15 mouse cellular contexts compared by ENCODE assay signal in the genomic region with DNA sequence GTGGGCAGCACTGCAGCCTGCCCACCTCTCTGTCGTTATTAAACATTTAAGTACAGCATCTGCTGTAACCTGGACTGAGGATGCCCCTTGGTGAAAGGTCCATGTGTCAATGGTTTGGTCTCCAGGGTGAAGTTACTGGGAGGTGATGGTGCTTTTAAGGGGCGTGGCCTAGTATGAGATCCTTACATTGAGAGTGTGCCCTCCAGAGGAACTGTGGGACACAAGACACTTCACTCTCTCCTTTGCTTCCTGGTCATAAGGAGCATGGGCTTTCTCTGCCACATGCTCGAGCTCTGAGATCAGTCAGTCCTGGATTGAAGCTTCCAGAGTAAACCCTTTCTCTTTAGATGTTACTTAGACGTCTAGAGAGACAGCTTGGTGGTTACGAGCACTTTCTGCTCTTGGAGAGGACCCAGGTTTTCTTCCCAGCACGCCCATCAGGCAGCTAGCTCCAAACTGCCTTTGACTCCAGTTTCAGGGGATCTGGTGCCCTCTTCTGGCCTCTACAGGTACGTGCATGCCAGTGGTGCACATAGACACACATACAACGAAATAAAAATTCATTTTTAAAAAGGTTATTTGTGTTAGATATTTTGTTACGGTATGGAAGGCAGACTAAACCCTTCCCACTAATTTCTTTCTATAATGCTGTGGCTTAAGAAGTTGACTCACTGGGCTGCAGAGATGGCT. TPM values are rescaled to one million over a fixed set of nuclear protein-coding genes. Genes with fewer than 3 reads are reported as not detected.
A peak's percentile ranks its signal among the peaks of the same experiment; 100 is the strongest.
DNase-seq lines count a peak whose midpoint lies in the region; ATAC-seq and TF ChIP-seq lines count a peak whose summit lies in the region.
"Had no signal": no experiment of that assay in that cellular context is flagged by ENCODE, and none has a peak within 500 bp of the region (broad histone marks: within the 10 kb centered on the region; RNA-seq: fewer than 3 reads in every experiment).

No protein-coding gene starts in this region.

- WGBS in liver, postnatal 0 days (ENCODE audit: insufficient replicate concordance), result 84% methylated on average over 9 of the region's 9 CpGs
- WGBS in liver, embryonic 11.5 days, result 77% methylated on average over 9 of the region's 9 CpGs

- no peak overlapping the region for H3K4me3 ChIP-seq in gastrocnemius, adult 2 months
- H3K4me3 ChIP-seq in liver, postnatal 0 days (ENCODE audit: low read depth, low read length), result no peak overlapping the region
- no peak overlapping the region for H3K4me3 ChIP-seq in liver, embryonic 11.5 days (ENCODE audit: low read depth, low read length)
- H3K4me3 ChIP-seq in CH12.LX (replicated peaks in 1 of 3; ENCODE audit: low read depth in 2 of 3, low read length in 2 of 3, poor library complexity in 1 of 3), result no peak overlapping the region
- H3K4me3 ChIP-seq in cortical plate, adult 2 months (ENCODE audit: insufficient read depth, low read length), result no peak overlapping the region
- H3K4me3 ChIP-seq: embryonic facial prominence, embryonic 10.5 days had no signal

- H3K9ac ChIP-seq in liver, postnatal 0 days (replicated peaks), result no peak overlapping the region
- H3K9ac ChIP-seq in liver, embryonic 11.5 days (ENCODE audit: low read depth, low read length), result no peak overlapping the region
- H3K9ac ChIP-seq in CH12.LX (ENCODE audit: insufficient read depth, low read depth), result no peak overlapping the region

- TF ChIP-seq CTCF in gastrocnemius, adult 2 months (IDR thresholded peaks at IDR 0.05), result peak; percentile 52
- TF ChIP-seq CTCF in liver, postnatal 0 days (IDR thresholded peaks at IDR 0.05; ENCODE audit: low read depth), result peak; percentile 58
- TF ChIP-seq CTCF in CH12.LX (conservative IDR thresholded peaks at IDR 0.05 in 1 of 2, IDR thresholded peaks at IDR 0.05 in 1 of 2; ENCODE audit: low read depth in 2 of 2, low read length in 2 of 2), result peak; percentile 23 to 59; a peak in 2 of 4 replicates
- peak; percentile 27; the same call in 1 of the 2 replicates for TF ChIP-seq CTCF in cortical plate, adult 2 months (IDR thresholded peaks at IDR 0.05; ENCODE audit: extremely low read depth, insufficient read depth, low read length)

- peaks cover 3% of the 10 kb centered on the region for H3K4me1 ChIP-seq in liver, postnatal 0 days (ENCODE audit: insufficient read depth)
- H3K4me1 ChIP-seq in liver, embryonic 11.5 days (replicated peaks; ENCODE audit: control insufficient read depth, insufficient read depth, low read length), result no peaks in the 10 kb centered on the region; the same call in none of the 2 replicates
- peaks cover 32 to 43% of the 10 kb centered on the region in 2 experiments for H3K4me1 ChIP-seq in CH12.LX (ENCODE audit: control insufficient read depth in 1 of 2, insufficient read depth in 2 of 2)
- H3K4me1 ChIP-seq in cortical plate, adult 2 months (ENCODE audit: control insufficient read depth, insufficient read depth, low read length), result no peaks in the 10 kb centered on the region

- no peaks in the 10 kb centered on the region for H3K27me3 ChIP-seq in liver, postnatal 0 days (ENCODE audit: insufficient read depth, low read length)
- H3K27me3 ChIP-seq in liver, embryonic 11.5 days (replicated peaks; ENCODE audit: control insufficient read depth, insufficient read depth, low read length), result no peaks in the 10 kb centered on the region
- no peaks in the 10 kb centered on the region for H3K27me3 ChIP-seq in CH12.LX (replicated peaks)

- no peak for DNase-seq in gastrocnemius, adult 2 months
- no peak for DNase-seq in gastrocnemius, adult 18-20 months (ENCODE audit: low spot score)
- DNase-seq in liver, postnatal 0 days, result no peak
- DNase-seq in liver, embryonic 11.5 days (ENCODE audit: low spot score), result no peak
- no peak for DNase-seq in CH12.LX (ENCODE audit: extremely low read depth)
- DNase-seq in frontal cortex, postnatal 10 days (ENCODE audit: low spot score in 2 of 2), result no peak
- DNase-seq in cerebellum, adult 18-20 months, result no peak
- DNase-seq: adrenal gland, postnatal 10 days; cerebellum, adult 11 months; heart, postnatal 4 days; left cerebral cortex, postnatal 4 days; midbrain, embryonic 14.5 days had no signal

- peak; percentile 60 for TF ChIP-seq RAD21 in CH12.LX (IDR thresholded peaks at IDR 0.05; ENCODE audit: low read depth, low read length)

- TF ChIP-seq EP300 in liver, postnatal 0 days (IDR thresholded peaks at IDR 0.05; ENCODE audit: low read depth), result no peak
- TF ChIP-seq EP300 in CH12.LX (IDR thresholded peaks at IDR 0.05; ENCODE audit: low read length), result no peak

- intact Hi-C loops in gastrocnemius, adult 2 months (cut with DNase I), result no loop called here

- in situ Hi-C loops in CH12.LX (cut with MboI; ENCODE audit: low pct_ligation_motif_present, low pct_unique_long_range_greater_than_20kb, low sequenced_read_pairs), result no loop called here

- H3K9me3 ChIP-seq in liver, postnatal 0 days (ENCODE audit: low read length), result no peaks in the 10 kb centered on the region
- no peaks in the 10 kb centered on the region for H3K9me3 ChIP-seq in liver, embryonic 11.5 days (ENCODE audit: control insufficient read depth, low read length)
- peaks cover 3% of the 10 kb centered on the region for H3K9me3 ChIP-seq in CH12.LX (replicated peaks; ENCODE audit: low read length)
- H3K9me3 ChIP-seq: embryonic facial prominence, embryonic 10.5 days had no signal

- no peak for TF ChIP-seq POLR2A in CH12.LX (IDR thresholded peaks at IDR 0.05; ENCODE audit: low read depth, low read length)
- TF ChIP-seq POLR2A in cortical plate, adult 2 months (IDR thresholded peaks at IDR 0.05; ENCODE audit: extremely low read depth, insufficient read depth, low read length), result no peak

- H3K27ac ChIP-seq in gastrocnemius, adult 2 months, result no peak overlapping the region
- no peak overlapping the region for H3K27ac ChIP-seq in liver, postnatal 0 days (ENCODE audit: low read depth)
- no peak overlapping the region for H3K27ac ChIP-seq in liver, embryonic 11.5 days (ENCODE audit: low read depth, low read length)
- H3K27ac ChIP-seq in CH12.LX (ENCODE audit: insufficient read depth, low read depth), result no peak overlapping the region
- H3K27ac ChIP-seq in cortical plate, adult 2 months (ENCODE audit: insufficient read depth, low read length), result no peak overlapping the region
- H3K27ac ChIP-seq: embryonic facial prominence, embryonic 10.5 days had no signal

- dilution Hi-C loops in CH12.LX (cut with MboI; ENCODE audit: extremely low pct_ligation_motif_present, extremely low pct_unique_long_range_greater_than_20kb, low sequenced_read_pairs), result no loop called here

- no peak for ATAC-seq in liver, postnatal 0 days
- ATAC-seq in liver, embryonic 11.5 days (replicated peaks; ENCODE audit: low FRiP score), result no peak
- ATAC-seq: intestine, embryonic 16.5 days had no signal

- no peaks in the 10 kb centered on the region for H3K36me3 ChIP-seq in liver, postnatal 0 days (replicated peaks; ENCODE audit: insufficient read depth, low read length)
- no peaks in the 10 kb centered on the region for H3K36me3 ChIP-seq in liver, embryonic 11.5 days (ENCODE audit: control insufficient read depth, insufficient read depth, low read length)
- H3K36me3 ChIP-seq in CH12.LX (replicated peaks in 1 of 2; ENCODE audit: control insufficient read depth in 1 of 2, insufficient read depth in 1 of 2, low read length in 1 of 2), result peaks cover 6 to 36% of the 10 kb centered on the region in 2 experiments

- H3K79me2 ChIP-seq in CH12.LX (replicated peaks; ENCODE audit: control insufficient read depth, extremely low read depth, insufficient read depth, poor library complexity, severe bottlenecking), result no peaks in the 10 kb centered on the region

- no peak overlapping the region for H3K4me2 ChIP-seq in liver, postnatal 0 days (ENCODE audit: low read depth, low read length)
- H3K4me2 ChIP-seq in liver, embryonic 11.5 days, result no peak overlapping the region
- no peak overlapping the region for H3K4me2 ChIP-seq in CH12.LX (ENCODE audit: insufficient read depth, low read depth, poor library complexity, severe bottlenecking)

TF ChIP-seq in CH12.LX, 34 proteins besides CTCF, POLR2A, EP300 and RAD21:
- TF ChIP-seq MAX (IDR thresholded peaks at IDR 0.05; ENCODE audit: low read length) (no peak), MXI1 (IDR thresholded peaks at IDR 0.05; ENCODE audit: low read depth, low read length) (no peak), SMC3 (IDR thresholded peaks at IDR 0.05; ENCODE audit: low read depth, low read length) (peak; percentile 45), CHD1 (IDR thresholded peaks at IDR 0.05; ENCODE audit: low read depth, low read length) (no peak), MEF2A (IDR thresholded peaks at IDR 0.05; ENCODE audit: borderline replicate concordance, low read depth, low read length) (no peak)

RNA-seq across cellular contexts. Expression of a gene that starts 10.1 kb away (rescaled TPM):
- 10 to 100 TPM; 68.3 to 69.6 TPM for total RNA-seq in gastrocnemius, adult 2 months (2021)
- 10 to 100 TPM; 67.8 to 76.9 TPM for total RNA-seq in gastrocnemius, adult 18-20 months (2021)
- 36.6 and 37.0 TPM in 2 replicates for polyA plus RNA-seq in liver, postnatal 0 days (2015; fragmentation: Nextera tagmentation; extraction: Ambion mirVana)
- polyA plus RNA-seq in liver, embryonic 11.5 days (2014; fragmentation: Nextera tagmentation; extraction: Ambion mirVana), result 53.6 and 56.4 TPM in 2 replicates
- total RNA-seq in CH12.LX (2012; rRNA removed), result 58.9 and 86.7 TPM in 2 replicates
- 35.7 and 43.8 TPM in 2 replicates for total RNA-seq in CH12.LX (2014; rRNA removed)
- 28.8 and 38.9 TPM in 2 replicates for polyA plus RNA-seq in CH12.LX (2012; ENCODE audit: insufficient read length, low read depth)
- 170 and 175 TPM in 2 replicates for polyA plus RNA-seq in cortical plate, adult 2 months (2012; rRNA removed)

RNA-seq across cellular contexts. Expression of a gene that starts 17.8 kb away (rescaled TPM):
- 1 to 10 TPM; 1.2 to 1.4 TPM for total RNA-seq in gastrocnemius, adult 2 months (2021)
- 1 to 10 TPM; 1.1 to 1.5 TPM for total RNA-seq in gastrocnemius, adult 18-20 months (2021)
- 3.8 and 4.4 TPM in 2 replicates for polyA plus RNA-seq in liver, postnatal 0 days (2015; fragmentation: Nextera tagmentation; extraction: Ambion mirVana)
- 15.4 and 18.8 TPM in 2 replicates for polyA plus RNA-seq in liver, embryonic 11.5 days (2014; fragmentation: Nextera tagmentation; extraction: Ambion mirVana)
- total RNA-seq in CH12.LX (2012; rRNA removed), result 11.5 and 15.4 TPM in 2 replicates
- 12.2 and 13.1 TPM in 2 replicates for total RNA-seq in CH12.LX (2014; rRNA removed)
- 16.4 and 17.0 TPM in 2 replicates for polyA plus RNA-seq in CH12.LX (2012; ENCODE audit: insufficient read length, low read depth)
- 9.9 and 10.3 TPM in 2 replicates for polyA plus RNA-seq in cortical plate, adult 2 months (2012; rRNA removed)
